Mouse (Mus musculus) hindbrain, embryonic 10.5 days (tissue): ENCODE results near the gene Hsd17b2. TPM values are rescaled to one million over a fixed set of nuclear protein-coding genes. Genes with fewer than 3 reads are reported as not detected.

Experiments used
- DNase-seq: peaks from one replicate; pipeline ENCODE4 v3.0.0-alpha.2; 2017; ENCODE audit warnings: low spot score
- H3K27ac ChIP-seq: fragments of 300-500 bp; sonication (generic); 2 replicates; pipeline ENCODE4 v1.5.1; 2016; ENCODE audit warnings: mild to moderate bottlenecking, moderate library complexity
- H3K27me3 ChIP-seq: fragments of 300-500 bp; sonication (generic); 2 replicates; pipeline ENCODE4 v1.6.1; 2016; ENCODE audit warnings: mild to moderate bottlenecking; ENCODE audit not compliant: poor library complexity, insufficient read depth, severe bottlenecking
- H3K36me3 ChIP-seq: fragments of 300-500 bp; sonication (generic); 2 replicates; pipeline ENCODE4 v1.6.1; 2016; ENCODE audit warnings: mild to moderate bottlenecking, moderate library complexity
- H3K4me1 ChIP-seq: fragments of 300-500 bp; sonication (generic); replicated peaks from 2 replicates; pipeline ENCODE4 v1.6.1; 2016; ENCODE audit warnings: mild to moderate bottlenecking
- H3K4me3 ChIP-seq: fragments of 300-500 bp; sonication (generic); 2 replicates; pipeline ENCODE4 v1.5.1; 2016; ENCODE audit warnings: mild to moderate bottlenecking, moderate library complexity
- H3K9me3 ChIP-seq: fragments of 300-500 bp; sonication (generic); 2 replicates; pipeline ENCODE4 v1.6.1; 2016; ENCODE audit warnings: mild to moderate bottlenecking, moderate library complexity
- whole genome bisulfite sequencing: fragments of 180-500 bp; shearing (Covaris S2); methylation state at CpG from one replicate; pipeline ENCODE4 v1.1.7; 2016; 5-methylcytosine and 5-hydroxymethylcytosine counted together
- polyA plus RNA-seq: library from polyadenylated mRNA; unstranded; fragments of >200 nt; fragmentation: Nextera tagmentation; extraction: Ambion mirVana; gene quantifications from 2 replicates; pipeline ENCODE4 v1.2.1, GENCODE M21; 2016

Hsd17b2 gene
- polyA plus RNA-seq, 1 experiment from 2014 or later = not detected

DNA sequence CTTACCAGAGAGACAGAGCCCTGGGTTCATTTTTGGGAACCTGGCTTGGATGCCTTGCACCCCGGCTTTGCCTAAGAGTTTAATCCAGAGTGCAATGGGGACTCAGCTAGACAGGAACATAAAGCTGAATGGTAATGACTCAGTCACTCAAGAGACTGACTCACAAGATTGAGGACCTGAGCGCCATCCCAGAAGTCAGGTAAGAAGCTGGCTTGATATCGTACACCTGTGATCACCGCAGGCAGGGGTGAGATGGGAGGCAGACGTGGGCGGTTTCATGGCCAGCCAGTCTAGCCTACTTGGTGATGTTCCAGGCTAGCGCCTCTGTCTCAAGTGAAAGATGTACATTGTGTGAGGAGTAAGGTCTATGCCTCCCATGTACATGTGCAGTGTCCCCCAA is 81.3 kb downstream of the Hsd17b2 start:
- no peak overlapping the region for H3K27ac ChIP-seq
- no peaks in the 10 kb centered on the region for H3K27me3 ChIP-seq
- 90% methylated on average over 7 of the region's 7 CpGs for WGBS
- H3K36me3 ChIP-seq = peaks cover 17% of the 10 kb centered on the region
- no peak overlapping the region for H3K4me3 ChIP-seq
- no peak for DNase-seq
- peaks cover 16% of the 10 kb centered on the region for H3K9me3 ChIP-seq
- 0 out of 2 replicates have a peak, but pooled peaks cover 3% of the 10 kb centered on the region for H3K4me1 ChIP-seq

DNA sequence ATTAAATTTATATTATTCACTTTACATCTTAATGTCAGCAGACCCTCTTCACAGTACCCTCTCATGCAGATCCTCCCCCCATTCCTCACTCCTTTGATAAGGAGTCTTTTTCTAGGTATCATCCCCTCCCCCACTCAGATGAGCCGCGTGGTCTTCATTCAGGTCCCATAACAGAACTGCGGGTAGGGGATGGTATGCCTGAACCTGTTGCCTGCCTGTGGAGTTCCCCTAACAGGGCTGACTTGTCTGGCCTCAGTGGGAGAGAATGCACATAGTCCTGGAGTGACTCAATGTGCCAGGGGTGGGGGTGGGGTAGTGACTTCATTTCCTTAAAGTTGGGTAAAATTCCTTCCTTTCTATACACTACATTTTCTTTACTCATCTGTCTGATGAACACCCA is 84.7 kb downstream of the Hsd17b2 start:
- no peak overlapping the region for H3K4me3 ChIP-seq
- no peak overlapping the region for H3K27ac ChIP-seq
- no peak for DNase-seq
- H3K9me3 ChIP-seq = peaks cover 16% of the 10 kb centered on the region
- H3K27me3 ChIP-seq = no peaks in the 10 kb centered on the region
- H3K4me1 ChIP-seq = 0 out of 2 replicates have a peak, but pooled peaks cover 3% of the 10 kb centered on the region
- H3K36me3 ChIP-seq = peaks cover 51% of the 10 kb centered on the region
- 92% methylated on average over 3 of the region's 3 CpGs for WGBS

DNA sequence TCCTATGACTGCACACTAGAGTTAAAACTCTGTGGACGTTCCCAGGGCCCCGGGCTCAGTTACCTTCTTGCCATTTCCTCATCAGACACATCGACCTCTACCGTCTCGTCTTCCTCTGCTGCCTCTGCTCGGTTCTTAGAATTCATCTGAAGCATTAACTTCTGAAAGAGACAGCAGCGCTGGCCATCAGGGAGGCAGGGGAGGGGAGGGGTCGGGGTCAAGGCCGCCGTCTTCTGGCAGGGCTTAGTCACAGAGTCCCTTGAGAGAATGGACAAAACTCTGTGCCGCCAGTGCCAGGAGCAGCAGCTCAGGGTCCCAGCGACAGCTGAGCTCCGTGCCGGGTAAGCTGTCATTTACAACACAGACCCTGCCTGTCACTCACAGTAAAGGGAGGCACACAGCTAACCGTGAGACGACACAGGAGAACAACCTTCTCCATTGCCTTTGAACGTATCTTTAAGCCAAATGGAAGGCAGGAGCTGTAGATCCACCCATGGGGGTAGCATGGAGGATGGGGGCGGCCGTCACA is 91.0 kb downstream of the Hsd17b2 start:
- 64% methylated on average over 19 of the region's 19 CpGs for WGBS
- Histone ChIP-seq H3K27me3 (no peaks in the 10 kb centered on the region), H3K4me1 (peaks cover 14% of the 10 kb centered on the region; the same call in 1 of the 2 replicates), H3K27ac (0 out of 2 replicates have a peak overlapping the region, but pooled peaks have one; percentile 12), H3K9me3 (peaks cover 3% of the 10 kb centered on the region; the same call in 1 of the 2 replicates), H3K36me3 (peaks cover 100% of the 10 kb centered on the region), H3K4me3 (no peak overlapping the region)
- peak; percentile 40 for DNase-seq

DNA sequence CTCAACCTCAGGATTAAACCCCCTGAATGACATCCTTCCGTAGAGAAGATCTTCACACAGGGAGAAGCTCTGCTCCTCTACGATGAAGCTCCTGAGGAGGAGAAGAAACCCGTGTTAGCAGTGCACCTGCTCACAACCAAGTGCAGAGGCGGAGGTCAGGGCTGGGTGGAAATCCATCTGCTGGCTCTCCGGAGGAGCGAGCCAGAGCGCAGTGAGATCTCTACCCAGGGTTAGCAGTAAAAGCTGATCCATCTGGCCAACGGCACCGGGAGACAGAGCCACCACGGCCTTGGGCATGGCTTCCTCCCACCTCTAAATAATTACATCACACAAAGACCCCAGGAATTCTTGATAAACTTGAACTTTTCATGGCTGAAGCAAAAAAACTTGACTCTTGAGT is 92.9 kb downstream of the Hsd17b2 start:
- Histone ChIP-seq H3K27me3 (no peaks in the 10 kb centered on the region), H3K27ac (0 out of 2 replicates have a peak overlapping the region, but pooled peaks have one; percentile 12), H3K4me3 (no peak overlapping the region), H3K9me3 (no peaks in the 10 kb centered on the region), H3K4me1 (peaks cover 14% of the 10 kb centered on the region; the same call in 1 of the 2 replicates), H3K36me3 (peaks cover 100% of the 10 kb centered on the region)
- DNase-seq = no peak
- WGBS = 87% methylated on average over 10 of the region's 10 CpGs

DNA sequence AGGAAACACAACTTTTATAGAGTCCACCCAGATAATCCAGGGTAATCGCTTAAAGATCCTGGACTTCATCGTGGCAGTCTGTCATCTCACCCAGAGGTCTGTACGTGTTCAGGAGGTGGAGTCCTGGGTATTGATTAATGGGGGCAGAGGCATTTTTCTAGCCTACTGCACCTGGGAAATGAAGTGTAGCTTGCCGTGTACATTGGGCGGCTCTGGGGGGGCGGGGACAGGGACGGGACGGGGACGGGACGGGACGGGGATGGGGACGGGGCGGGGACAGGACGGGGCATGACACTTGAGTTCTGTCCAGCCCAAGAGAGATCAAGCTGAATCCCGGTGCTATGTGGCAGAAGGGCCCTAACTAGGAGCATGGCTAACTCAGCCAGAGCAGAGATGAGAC is 94.8 kb downstream of the Hsd17b2 start:
- H3K4me3 ChIP-seq = no peak overlapping the region
- H3K36me3 ChIP-seq = peaks cover 81% of the 10 kb centered on the region
- H3K27me3 ChIP-seq = no peaks in the 10 kb centered on the region
- H3K4me1 ChIP-seq = peaks cover 32% of the 10 kb centered on the region
- H3K27ac ChIP-seq = no peak overlapping the region
- no peaks in the 10 kb centered on the region for H3K9me3 ChIP-seq
- DNase-seq = no peak
- 94% methylated on average over 15 of the region's 15 CpGs for WGBS

DNA sequence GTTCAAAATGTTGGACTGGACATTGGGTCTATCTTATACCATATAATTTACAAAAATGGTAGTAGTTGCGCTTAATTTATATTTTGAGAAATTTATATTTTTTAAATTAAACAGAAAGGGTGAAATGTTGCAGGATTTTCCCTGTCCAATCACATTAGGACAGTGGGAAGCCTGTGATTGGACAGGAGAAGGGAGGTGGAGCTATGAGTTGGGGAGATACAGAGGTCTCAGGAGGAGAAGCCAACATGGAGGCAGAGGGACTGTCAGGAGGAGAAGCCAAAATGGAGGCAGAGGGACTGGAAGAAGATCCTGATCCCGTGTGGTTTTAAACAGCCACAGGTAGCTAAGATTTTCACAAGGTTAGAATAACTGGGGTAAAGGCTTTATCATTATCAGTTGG is 96.4 kb downstream of the Hsd17b2 start:
- Histone ChIP-seq H3K36me3 (peaks cover 65% of the 10 kb centered on the region), H3K27ac (no peak overlapping the region), H3K4me3 (no peak overlapping the region), H3K4me1 (peaks cover 37% of the 10 kb centered on the region), H3K27me3 (0 out of 2 replicates have a peak, but pooled peaks cover under 1% of the 10 kb centered on the region), H3K9me3 (no peaks in the 10 kb centered on the region)
- WGBS = 95% methylated on average over 2 of the region's 2 CpGs
- DNase-seq = no peak

DNA sequence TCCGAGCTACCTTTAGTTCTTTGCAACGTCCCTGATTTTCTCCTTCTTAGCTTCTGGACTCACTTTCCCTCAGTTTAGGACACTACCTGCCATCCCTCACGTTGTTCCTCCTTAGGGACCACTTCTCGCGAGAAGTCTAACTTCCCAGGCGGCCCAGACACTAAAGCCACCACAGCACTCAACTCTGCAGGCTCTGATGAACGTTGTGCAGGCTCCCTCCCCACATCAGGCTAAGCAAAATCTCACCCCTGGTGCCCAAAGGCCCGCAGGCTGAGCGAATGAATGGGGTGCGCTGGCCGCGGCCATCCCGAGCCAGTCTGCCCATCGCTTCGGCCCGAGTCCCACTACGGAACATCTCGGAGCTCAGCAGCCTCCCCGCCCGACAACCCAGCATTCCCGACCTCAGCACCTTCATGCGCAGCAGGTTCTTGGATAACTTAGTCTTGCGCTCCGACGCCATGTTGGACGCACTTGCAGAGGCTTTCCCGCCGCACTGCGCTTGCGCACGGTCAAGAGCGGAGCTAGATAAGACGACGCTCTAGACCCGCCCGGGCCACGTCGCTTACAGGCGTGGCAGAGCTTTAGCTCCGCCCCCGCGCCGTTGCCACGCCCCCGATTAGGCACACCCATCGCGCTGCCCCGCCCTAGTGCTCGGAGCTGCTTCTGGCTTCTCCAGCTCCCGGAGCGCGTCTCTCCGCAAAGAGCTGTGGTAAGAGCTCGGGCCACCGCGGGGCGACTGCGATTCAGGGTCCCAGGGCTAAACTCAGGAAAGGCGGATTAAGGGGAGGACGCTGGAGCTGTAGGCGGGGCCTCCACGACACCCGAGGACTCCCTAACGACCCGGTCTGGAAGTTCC is 100.0 kb downstream of the Hsd17b2 start, which contains the start of gene Mphosph6:
Gene Mphosph6, minus strand, starts transcription at position 501 of the 856 bp plus-strand sequence.
- Histone ChIP-seq H3K4me1 (peaks cover 26% of the 10 kb centered on the region), H3K36me3 (peaks cover 29% of the 10 kb centered on the region), H3K4me3 (peak within 1 kb of the TSS; percentile 84), H3K27ac (peak within 1 kb of the TSS; percentile 97), H3K27me3 (peaks cover 3% of the 10 kb centered on the region; the same call in 1 of the 2 replicates), H3K9me3 (no peaks in the 10 kb centered on the region)
- WGBS = under 1% methylated on average over 65 of the region's 65 CpGs
- peak; percentile 98 for DNase-seq

DNA sequence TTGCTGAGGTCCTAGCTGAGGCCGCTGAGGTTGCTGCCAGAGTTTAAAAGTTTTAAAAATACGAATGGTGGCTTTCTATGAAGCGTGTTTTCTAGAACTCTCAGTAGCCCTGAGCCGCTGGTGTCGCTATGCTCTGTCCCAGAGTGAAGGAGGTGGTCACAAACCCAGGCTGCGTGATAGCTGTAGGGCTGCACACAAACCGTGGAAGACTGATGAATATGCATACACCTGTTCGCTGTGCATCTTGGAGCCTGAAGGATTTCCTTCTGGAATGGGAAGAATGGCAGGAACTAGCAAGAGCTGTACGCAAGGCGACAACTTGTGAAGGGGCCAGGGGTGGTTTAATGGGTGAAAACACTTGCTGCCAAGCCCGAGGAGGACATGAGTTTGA is 100.6 kb downstream of the Hsd17b2 start:
- WGBS = 3% methylated on average over 11 of the region's 11 CpGs
- Histone ChIP-seq H3K4me1 (peaks cover 26% of the 10 kb centered on the region), H3K4me3 (peak overlapping the region; percentile 84), H3K27me3 (peaks cover 5% of the 10 kb centered on the region; the same call in 1 of the 2 replicates), H3K9me3 (no peaks in the 10 kb centered on the region), H3K36me3 (peaks cover 23% of the 10 kb centered on the region), H3K27ac (peak overlapping the region; percentile 97)
- no peak for DNase-seq

DNA sequence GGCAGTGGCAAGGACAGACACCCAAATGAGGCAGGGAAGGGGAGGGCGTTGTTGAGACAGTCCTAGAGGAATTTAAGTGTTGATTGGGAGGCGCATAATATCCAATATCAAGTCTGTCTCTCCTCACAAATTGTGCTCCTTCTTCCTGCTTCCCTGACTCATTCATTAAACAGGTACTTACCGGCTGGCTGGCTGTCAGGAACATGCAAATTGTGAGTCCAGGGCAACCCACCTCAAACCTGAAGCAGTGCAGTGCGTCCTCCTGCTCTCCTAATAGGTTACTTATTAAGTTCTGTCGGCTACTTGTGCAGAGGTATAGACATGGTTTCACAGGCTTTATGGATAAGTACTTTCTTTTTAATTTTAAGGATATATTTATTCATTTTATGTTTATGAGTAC is 103.7 kb downstream of the Hsd17b2 start:
- DNase-seq = no peak
- Histone ChIP-seq H3K9me3 (no peaks in the 10 kb centered on the region), H3K36me3 (no peaks in the 10 kb centered on the region), H3K4me3 (no peak overlapping the region), H3K4me1 (peaks cover 19% of the 10 kb centered on the region), H3K27me3 (peaks cover 5% of the 10 kb centered on the region; the same call in 1 of the 2 replicates), H3K27ac (no peak overlapping the region)
- 79% methylated on average over 5 of the region's 5 CpGs for WGBS

Other genes with a start within 250 kb of the Hsd17b2 start
- 3.7 and 5.0 TPM in 2 replicates for gene Plcg2, start 203.6 kb upstream of the Hsd17b2 start, polyA plus RNA-seq
- gene Sdr42e1, start 28.2 kb upstream of the Hsd17b2 start, polyA plus RNA-seq = 0.84 and 1.0 TPM in 2 replicates
- gene Mphosph6, start 100.0 kb downstream of the Hsd17b2 start, polyA plus RNA-seq = 53.1 and 66.9 TPM in 2 replicates